Mouse (Mus musculus) frontal cortex, postnatal 10 days (tissue): ENCODE data around the gene Mast4.
"Not testable (repeated sequence)": the region's sequence is repeated elsewhere in the genome, so short reads cannot be mapped to it uniquely, and the experiment has no call there.

Experiments
- DNase-seq, 2 experiments: peaks; one replicate each; pipeline ENCODE4 v3.0.0; 2022; ENCODE audit warnings: low spot score in 2 of 2, mixed read lengths in 1 of 2

Gene Mast4

DNA sequence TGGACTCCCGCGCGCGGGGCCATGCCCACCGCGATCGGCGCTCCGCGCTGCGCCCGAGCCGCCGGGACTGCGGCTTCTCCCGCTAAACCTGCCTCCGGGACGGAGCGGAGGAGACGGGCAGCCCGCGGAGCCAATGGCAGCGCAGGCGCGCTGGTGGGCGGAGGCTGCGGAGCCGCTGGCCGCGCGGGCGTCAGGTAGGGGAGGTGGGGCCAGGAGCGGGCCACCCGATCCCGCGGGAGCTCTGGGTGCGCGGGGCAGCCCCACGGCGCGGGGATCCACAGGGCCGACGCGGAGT lies at the start of gene Mast4:
Gene Mast4 (minus strand): TSS at position 106 of the 295 bp plus-strand sequence.
- peak; percentile 61 to 86 for DNase-seq

DNA sequence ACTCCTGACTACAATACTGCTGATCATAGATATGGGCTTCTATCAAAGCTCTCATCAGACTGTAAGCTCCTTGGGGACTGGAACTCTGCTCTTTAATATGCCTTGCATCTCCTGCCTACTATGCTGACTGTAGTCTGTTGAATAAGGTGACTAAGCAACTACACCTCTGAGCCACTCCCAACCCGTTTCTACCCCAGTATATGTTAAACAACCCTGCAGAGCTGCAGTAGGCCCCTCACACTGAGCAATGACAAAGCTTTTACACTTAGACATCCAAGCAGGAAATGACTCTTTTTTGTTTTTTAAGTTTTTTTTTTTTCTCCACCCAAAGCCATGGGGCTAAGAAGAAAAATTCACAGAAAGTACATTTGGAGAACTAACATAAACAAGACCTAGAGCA lies 40.2 kb upstream of the Mast4 start:
- DNase-seq: no peak

DNA sequence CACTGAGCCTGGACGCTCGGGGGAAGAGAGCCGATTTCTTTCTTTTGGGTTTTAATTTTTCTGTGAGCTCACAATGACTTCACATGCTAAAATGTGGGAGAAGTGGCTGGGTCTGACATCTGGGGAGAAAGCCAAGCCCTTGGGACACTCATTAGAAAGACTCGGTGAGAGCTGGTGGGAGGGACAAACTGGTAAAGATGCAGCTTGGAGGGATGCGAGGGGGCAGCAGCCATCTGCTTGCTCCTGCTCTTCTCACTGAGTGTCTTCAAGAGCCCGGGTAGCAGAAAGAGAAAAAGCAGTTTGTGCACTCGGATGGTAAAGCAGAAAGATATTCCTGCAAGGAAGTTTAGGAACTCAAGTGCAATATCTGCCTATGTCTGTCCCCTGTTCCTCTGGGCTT lies 34.9 kb upstream of the Mast4 start:
- peak in 1 of 2 experiments; percentile 11 for DNase-seq

DNA sequence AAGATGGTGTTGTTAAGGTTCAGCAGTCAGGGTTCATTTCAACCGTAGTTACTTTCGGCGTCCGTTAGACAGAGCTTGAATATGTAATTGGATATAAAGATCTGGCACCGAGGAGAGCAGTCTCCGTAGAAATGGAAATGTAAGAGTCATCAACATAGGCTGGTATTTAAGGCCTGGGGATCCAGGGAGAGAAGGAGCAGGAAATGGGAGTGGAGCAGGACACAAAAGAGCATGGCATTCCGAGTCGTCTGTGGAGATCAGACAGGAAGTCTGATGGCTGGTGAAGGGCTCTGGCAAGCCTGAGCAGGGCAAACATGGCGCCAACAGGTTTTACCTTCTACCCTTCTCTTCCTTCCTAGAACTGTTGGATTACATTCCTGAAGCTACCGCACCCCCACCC lies 28.9 kb upstream of the Mast4 start:
- no peak for DNase-seq

DNA sequence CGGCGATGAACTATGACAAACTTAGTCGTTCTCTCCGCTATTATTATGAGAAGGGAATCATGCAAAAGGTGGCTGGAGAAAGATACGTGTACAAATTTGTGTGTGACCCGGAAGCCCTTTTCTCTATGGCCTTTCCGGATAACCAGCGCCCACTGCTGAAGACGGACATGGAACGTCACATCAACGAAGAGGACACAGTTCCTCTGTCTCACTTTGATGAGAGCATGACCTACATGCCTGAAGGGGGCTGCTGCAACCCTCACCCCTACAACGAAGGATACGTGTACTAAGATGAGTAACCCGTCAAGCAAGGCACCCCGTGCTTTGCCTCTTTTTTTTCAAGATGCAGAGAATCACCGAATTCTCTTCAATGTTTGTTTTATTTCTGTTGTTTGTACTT lies 23.1 kb upstream of the Mast4 start:
- DNase-seq: not testable (repeated sequence)

DNA sequence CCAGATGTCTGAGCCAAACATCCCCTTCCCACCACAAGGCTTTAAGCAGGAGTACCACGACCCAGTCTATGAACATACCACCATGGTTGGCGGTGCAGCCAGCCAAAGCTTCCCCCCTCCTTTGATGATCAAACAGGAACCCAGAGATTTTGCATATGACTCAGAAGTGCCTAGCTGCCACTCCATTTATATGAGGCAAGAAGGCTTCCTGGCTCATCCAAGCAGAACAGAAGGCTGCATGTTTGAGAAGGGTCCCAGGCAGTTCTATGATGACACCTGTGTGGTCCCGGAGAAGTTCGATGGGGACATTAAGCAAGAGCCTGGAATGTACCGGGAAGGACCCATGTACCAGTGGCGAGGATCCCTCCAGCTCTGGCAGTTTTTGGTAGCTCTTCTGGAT lies 22.6 kb upstream of the Mast4 start:
- DNase-seq: not testable (repeated sequence)

DNA sequence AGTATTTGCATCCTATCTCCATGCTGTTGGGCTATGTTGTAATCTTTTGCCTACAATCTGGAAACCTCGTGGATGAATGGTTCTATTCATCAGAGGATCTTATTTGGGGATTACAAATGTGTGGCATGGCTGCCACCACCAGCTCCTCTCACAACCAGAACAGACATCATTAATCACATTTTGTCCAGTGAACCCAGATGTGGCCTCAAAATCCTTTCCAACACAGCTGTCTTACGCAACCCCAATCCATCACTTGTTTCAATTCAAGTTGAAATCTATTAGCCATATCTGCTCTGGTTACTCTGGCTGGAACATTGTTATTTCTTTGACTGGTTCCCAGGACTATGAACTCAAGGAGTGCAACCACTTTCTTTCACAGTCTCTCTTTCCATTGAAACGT lies 20.4 kb upstream of the Mast4 start:
- no peak for DNase-seq

DNA sequence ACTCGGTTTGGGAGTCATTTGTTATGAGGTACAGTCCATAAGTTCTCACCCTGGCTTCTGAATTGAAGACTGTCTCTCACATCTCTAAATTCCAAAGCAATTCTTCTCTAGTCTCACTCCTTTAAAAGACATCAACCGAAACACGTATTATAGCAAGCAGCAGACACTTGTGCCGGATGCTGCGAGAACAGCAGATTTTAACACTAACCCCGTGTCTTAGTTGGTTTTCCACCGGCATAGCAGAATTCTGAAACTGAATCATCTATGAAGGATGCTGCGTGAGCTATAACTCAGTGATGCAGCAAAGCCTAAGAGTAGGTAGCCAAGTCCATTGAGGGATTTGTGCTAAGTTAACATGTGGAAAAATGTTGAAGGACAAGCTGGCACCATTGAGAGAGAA lies 10.5 kb upstream of the Mast4 start:
- DNase-seq: no peak

DNA sequence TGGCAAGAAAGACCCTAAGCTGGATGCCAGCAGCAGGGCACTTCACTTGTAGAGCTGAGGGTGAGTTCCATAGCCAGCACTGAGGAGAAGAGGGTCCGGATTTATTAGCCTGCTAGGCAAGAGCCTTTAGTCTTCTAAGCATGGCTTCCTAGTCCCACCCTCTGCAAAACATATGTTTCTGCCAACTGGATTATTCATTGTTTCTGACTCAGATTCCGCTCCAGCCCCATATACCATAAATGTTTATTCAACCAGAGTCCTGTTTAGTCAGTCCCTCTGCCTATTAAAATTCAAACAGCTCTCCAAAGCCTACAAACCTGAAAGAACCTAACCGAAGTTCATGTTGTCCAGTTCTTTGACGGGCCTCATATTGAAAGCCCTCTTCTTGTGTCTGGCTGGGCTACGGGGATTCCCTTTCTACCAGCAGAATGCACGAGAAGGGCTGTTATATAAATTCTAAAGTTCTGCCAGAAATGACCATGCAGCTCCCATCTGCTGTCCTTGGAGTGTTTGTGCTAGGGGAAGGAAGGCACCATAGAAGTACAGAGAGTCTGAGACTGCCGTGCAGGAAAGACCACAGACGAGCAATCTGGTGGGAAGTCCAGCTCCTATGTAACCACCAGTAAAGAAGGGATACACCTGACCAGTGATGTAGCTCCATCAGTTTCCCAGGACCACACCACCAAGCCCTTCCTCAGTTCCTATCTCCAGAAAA lies 9.9 kb upstream of the Mast4 start:
- DNase-seq: no peak

DNA sequence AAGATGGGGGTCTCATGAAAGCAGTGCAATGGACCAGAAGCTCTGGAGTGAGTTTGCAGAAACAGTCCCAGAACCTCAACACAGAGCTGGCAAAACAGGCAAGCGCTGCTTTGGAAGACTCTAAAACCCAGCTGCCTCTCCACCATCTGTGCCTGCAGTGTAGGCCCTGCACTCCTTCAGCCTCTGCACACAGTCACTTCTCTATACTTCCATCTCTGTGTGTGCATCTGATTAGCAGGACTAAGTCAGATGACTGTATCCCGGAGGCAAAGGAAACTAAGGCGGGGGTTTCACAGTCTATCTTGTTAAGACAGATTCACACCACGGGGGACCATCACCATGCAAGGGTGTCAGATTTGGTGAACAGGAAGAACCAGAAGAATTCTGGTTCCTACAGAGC lies 6.7 kb upstream of the Mast4 start:
- no peak for DNase-seq

DNA sequence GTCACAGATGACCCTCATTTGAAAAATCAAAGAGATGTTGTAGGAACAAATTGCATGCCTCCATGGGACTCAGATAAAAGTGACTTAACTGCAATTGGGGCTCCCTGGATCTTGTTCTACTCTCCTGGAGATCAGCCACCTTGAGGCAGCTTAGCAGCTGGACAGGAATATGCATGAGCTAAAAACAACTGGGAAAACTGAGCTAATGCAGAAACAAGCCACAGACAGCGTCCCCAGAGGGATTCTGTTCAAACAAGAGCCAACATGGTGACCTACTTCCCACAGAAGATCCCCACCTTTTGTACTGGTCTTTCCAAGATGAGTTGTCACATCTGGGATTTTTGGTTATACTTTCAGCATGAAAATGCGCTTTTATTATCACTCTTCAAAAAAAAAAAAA lies 4.3 kb upstream of the Mast4 start:
- DNase-seq: no peak

DNA sequence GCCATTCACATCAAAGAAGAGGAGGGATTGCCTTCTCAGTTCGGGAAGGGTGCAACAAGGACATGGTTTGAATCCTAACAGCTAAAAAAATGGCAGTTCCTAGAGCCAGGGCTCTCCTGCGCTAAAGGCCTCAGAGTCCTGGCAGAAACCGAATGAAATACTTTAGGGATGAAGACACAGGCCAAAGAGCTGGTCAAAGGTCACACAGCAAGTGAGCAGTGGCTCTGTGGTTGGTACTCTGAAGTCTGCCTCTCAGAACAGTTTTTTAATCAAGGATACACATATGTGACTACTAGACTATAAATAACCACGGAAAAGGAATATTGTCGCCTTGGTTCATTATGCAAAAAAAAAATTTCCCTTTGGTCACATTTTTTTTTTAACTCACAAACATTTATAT lies 1.9 kb upstream of the Mast4 start:
- DNase-seq: no peak

DNA sequence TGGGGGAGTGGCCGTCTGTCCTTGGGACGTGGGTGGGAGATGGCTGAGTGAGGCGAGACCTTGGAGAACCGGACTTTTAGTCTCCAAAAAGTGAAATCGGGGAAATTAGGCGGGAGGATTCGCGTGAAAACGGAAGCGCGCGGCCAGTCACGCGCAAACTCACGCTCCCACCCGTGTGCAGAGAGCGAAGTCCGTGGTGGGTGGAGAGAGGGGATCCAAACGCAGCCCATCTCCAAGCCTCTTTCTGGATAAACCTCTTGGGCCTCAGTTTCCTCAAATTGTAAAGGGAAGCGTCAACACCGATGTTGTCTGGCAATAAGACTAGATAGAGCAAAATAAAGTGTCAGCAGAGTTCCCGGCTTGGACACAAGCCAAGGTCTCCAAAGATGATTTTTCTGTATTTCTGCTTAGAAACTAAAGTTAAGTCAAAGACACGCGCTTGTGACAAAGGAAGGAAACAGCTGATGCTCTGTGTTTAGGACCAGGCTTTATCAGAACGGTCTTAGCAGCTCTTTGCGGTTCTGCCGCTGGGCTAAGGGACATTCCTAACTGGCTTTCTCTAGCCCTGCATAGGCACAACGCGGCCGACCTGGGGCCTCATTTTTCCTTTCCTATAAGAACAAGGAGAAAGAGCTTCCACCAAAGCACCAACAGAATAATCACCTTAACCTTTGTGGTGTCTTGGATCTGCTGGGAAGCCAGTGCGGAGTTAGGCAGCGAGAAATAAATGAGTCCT lies 594 bp upstream of the Mast4 start:
- DNase-seq: no peak

DNA sequence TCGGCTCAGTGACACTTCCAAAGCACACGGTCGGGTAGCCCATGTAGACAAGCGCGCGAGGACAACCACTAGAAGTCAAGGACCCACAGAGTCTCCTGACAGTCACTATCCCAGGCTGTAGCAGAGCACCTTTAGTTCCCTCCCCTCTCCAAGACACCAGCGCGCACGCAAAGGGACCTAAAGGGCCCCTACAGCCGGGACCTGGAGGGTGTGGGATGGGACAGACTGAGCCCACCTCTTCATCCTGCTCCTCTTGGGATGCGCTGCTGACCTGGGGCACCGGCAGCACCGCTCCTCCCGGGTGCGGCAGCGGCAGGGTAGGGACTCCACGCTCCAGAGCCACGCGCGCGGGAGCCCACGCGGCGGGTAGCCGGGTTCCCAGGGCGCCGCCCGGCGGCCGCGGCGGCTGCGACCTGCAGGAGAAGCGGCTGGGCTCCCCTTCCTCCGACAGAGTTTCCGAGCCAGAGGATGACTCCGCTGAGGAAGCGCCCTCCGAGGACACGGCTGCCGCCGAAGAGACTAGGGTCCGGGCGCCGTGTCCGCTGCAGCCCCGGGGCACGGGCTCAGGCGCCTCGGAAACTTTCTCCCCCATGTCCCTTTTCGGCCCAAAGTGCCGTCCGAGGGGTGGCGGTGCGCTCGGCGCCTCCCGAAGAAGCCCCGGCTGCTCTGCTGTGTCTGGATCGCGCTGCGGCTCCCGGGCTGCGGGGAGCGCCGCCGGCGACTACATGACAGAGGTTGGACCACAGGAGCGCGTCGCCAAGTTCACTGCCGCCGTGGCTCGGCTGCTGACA lies 501 bp downstream of the Mast4 start:
- peak in 1 of 2 experiments; percentile 41 for DNase-seq

DNA sequence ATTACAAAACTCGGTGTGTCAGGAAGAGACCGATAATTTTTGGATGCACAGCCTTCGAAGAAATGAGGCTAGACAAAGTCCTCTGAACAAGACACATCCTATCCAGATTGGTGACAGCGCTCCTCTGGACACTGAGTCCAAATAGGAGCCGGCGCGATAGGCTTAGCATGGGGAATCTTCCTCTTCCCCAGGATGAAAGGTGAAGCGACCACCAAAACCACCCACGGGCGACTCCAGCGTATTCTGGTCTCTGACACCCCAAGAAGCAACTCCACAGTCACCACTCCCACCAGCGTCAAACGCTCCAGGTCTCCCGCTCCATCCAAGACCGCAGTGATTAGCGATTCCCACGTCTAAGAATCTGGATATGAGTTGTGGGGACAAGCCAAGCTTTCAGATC lies 1.1 kb downstream of the Mast4 start:
- DNase-seq: no peak

DNA sequence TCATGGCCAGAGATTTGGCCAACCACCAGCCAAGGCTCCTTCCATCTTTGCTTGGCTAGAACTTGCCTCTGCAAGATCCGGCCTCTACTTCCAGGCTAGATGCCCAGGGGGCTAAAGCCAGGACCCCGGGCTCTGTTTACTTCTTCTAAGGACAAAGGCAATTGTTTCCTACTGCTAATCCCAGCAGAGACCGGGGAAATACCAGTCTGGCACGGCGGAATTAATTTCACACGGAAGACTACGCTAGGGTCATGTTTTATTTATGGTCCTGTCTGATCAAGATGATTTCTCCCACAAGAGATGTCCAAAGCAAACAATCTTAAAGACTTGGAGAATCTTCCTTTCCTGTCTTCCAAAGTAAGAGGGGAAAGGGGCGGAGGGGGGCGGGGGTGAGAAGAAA lies 1.6 kb downstream of the Mast4 start:
- no peak for DNase-seq

DNA sequence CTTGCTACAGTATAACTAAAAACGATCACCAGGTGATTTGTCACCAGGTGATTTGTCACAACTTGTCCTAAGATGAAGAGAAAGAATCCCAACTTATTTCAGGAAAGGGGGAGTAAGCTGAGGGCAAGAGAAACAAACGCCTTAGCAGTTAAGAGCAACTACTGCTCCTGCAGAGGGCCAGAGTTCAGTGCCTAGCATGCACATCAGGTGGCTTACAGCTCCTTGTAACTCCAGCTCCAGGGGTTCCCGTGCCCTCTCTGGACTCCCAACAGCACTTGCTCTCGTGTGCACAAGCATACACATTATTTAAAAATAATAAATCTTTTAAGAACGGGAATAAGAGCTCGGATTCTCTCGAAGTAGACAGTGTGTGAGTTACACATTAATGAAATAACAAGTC lies 3.2 kb downstream of the Mast4 start:
- no peak for DNase-seq

DNA sequence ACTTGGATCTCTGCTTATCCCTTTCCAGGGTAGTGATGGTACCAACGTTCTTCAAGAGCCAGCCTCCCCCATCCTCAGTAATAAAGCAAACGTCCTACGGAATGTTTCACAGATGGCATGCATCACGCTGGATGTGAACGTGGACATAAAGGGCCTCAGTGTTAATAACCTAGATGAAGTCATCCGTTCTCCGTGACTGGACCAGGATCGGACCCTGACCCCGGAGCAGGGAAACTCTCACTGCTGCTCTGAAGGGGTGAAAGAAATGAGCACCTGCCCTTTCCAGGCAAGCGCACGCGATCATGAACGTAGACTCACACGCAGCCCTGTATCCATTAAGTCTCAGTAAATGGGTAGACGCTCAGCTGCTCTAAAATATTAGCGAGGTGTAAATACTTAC lies 6.0 kb downstream of the Mast4 start:
- no peak for DNase-seq

DNA sequence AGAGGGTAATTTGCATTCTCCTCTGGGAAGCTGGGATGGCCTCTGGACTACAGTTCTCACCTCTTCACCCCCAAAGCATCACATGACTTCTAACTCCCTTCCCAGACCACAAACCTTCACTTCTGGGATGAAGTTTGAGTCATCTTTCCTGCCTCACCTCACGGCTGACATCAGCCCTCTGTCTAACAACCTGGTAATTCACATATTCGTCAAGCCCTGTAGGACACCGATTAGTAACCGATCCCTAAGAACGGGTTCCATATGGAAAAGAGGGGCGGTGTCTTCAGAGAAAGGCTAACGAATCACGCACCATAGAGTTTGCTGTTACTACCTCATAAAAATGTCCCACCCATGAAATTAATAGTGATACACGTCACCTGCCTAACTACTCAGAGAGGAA lies 6.5 kb downstream of the Mast4 start:
- DNase-seq: no peak

DNA sequence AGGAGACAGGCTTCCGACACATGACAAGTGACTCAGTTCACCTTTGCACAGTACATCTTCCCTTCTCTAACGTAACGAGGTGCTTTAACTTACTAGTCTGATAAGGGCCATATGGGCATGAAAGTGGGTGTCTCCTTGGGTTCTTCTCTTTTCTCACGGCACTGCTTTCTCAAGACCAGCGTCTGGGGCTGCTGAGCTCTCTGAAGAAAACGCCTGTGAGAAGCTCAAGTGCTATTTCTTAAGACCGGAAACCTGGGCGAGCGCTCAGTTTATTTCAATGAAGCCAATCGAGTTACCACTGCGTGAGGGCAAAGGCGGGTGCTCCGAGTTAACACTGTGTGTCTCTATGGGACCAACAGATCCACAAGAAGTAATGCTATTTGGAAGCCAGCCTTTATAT lies 8.1 kb downstream of the Mast4 start:
- no peak for DNase-seq

DNA sequence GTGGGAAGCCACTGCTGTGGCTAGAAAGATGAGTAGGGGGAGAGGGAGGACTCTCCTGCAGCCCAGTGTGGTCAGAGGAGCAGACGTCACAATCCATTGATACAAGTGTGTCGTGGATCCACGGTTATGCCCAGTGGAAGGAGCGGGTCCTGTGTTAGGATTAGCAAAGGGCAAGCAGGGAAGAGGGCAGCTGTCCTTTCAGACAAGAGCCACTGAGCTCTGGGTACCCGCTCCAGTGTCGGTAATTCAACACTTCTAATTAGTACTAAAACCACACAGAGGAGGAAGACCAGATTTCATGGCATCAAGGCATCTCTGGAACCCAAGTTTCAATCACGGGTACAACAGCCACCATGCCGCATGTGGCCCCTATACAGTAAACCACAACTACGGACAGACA lies 14.4 kb downstream of the Mast4 start:
- no peak for DNase-seq

DNA sequence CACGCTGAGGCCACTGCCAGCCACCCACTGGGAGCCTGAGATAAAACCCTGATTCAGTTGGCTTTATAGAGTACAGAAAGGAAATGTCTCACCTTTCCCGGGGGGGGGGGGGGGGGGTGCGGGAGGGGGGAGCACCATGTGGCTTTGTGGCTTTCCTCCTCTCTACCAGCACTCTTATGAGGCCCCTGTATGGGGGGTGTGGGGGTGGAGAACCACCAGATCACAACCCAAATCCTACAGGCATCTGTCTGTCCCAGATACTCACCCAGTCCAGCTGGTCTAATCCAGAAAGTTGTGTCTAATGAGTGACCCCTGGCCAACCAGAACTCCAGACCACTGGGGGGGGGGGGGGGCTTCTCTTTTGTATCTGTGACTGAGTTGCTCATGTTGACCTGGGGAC lies 15.0 kb downstream of the Mast4 start:
- DNase-seq: no peak

DNA sequence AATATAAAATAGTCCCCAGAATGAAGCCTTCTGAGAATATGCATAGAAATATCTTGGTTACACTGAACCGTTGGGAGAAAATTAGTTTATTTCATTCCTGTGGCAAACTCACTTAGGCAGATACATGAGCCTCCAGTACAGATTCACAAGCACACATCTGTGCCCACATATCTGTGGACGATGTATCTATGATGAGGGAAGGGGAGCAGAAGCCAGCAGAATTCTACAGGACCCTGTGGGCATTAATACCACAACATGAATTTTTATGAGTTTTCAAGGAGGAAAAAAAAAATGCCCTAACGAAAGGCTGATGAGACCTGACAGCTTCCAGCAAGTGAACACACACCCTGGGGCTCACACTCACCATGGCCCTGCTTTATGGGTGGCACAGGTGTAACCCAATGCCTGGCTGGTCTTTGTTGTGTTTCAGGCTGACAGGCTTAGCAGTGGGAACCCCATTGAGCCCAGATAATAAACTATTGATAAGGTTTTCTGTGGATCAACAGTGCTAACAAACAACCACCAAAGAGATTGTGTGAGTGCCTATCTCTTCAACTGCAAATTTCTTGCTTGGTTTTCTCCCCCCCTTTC lies 17.4 kb downstream of the Mast4 start:
- DNase-seq: no peak
